Mouse (Mus musculus) limb, embryonic 12.5 days (tissue): Measurements from ENCODE around the gene Poc5. TPM values are rescaled to one million over a fixed set of nuclear protein-coding genes. Genes with fewer than 3 reads are reported as not detected.

Experiments used
- ATAC-seq: fragments of 200-750 bp; cut with Nextera tagmentation; 2 replicates; pipeline ENCODE4 v1.8.0; 2017; ENCODE audit warnings: low read depth, moderate TSS enrichment; ENCODE audit not compliant: insufficient number of reproducible peaks, insufficient read depth, low FRiP score, low TSS enrichment
- H3K27ac ChIP-seq: fragments of 300-500 bp; sonication (generic); 2 replicates; pipeline ENCODE4 v1.5.1; 2016; ENCODE audit warnings: mild to moderate bottlenecking, moderate library complexity
- H3K27me3 ChIP-seq: fragments of 300-500 bp; sonication (generic); 2 replicates; pipeline ENCODE4 v1.6.1; 2016; ENCODE audit warnings: mild to moderate bottlenecking, moderate library complexity
- H3K36me3 ChIP-seq: fragments of 300-500 bp; sonication (generic); 2 replicates; pipeline ENCODE4 v1.6.1; 2016; ENCODE audit warnings: mild to moderate bottlenecking, moderate library complexity
- H3K4me1 ChIP-seq: fragments of 300-500 bp; sonication (generic); replicated peaks from 2 replicates; pipeline ENCODE4 v1.6.1; 2016
- H3K4me2 ChIP-seq: fragments of 300-500 bp; sonication (generic); 2 replicates; pipeline ENCODE4 v1.6.1; 2016; ENCODE audit warnings: mild to moderate bottlenecking, moderate library complexity
- H3K4me3 ChIP-seq: fragments of 300-500 bp; sonication (generic); replicated peaks from 2 replicates; pipeline ENCODE4 v1.5.1; 2016; ENCODE audit warnings: mild to moderate bottlenecking
- H3K9ac ChIP-seq: fragments of 300-500 bp; sonication (generic); replicated peaks from 2 replicates; pipeline ENCODE4 v1.6.1; 2016; ENCODE audit warnings: mild to moderate bottlenecking, moderate library complexity
- H3K9me3 ChIP-seq: fragments of 300-500 bp; sonication (generic); 2 replicates; pipeline ENCODE4 v1.6.1; 2016; ENCODE audit warnings: mild to moderate bottlenecking, moderate library complexity
- WGBS: fragments of 180-500 bp; shearing (Covaris S2); methylation state at CpG from one replicate; pipeline ENCODE4 v1.1.7; 2016; 5-methylcytosine and 5-hydroxymethylcytosine counted together
- polyA plus RNA-seq: library from polyadenylated mRNA; unstranded; fragments of >200 nt; fragmentation: Nextera tagmentation; extraction: Ambion mirVana; gene quantifications from 2 replicates; pipeline ENCODE4 v1.2.1, GENCODE M21; 2016

Gene Poc5
- polyA plus RNA-seq, 1 experiment from 2014 or later: 23.6 TPM

GRCm38 (mm10) chr13:96407040-96407439 is 18.9 kb downstream of the Poc5 start:
- Histone ChIP-seq H3K27ac (no peak overlapping the region), H3K36me3 (peaks cover 78% of the 10 kb centered on the region), H3K27me3 (no peaks in the 10 kb centered on the region), H3K9ac (no peak overlapping the region), H3K4me2 (no peak overlapping the region), H3K9me3 (no peaks in the 10 kb centered on the region), H3K4me3 (no peak overlapping the region), H3K4me1 (no peaks in the 10 kb centered on the region)
- 81% methylated on average over 4 of the region's 4 CpGs for WGBS
- ATAC-seq: no peak

GRCm38 (mm10) chr13:96408786-96409185 is 20.7 kb downstream of the Poc5 start:
- no peak for ATAC-seq
- Histone ChIP-seq H3K9ac (no peak overlapping the region), H3K4me1 (no peaks in the 10 kb centered on the region), H3K27me3 (no peaks in the 10 kb centered on the region), H3K36me3 (peaks cover 75% of the 10 kb centered on the region), H3K27ac (no peak overlapping the region), H3K4me3 (no peak overlapping the region), H3K4me2 (no peak overlapping the region), H3K9me3 (no peaks in the 10 kb centered on the region)
- 98% methylated on average over 1 of the region's 1 CpGs for WGBS

- Histone ChIP-seq H3K4me2 (no peak overlapping the region), H3K27ac (no peak overlapping the region), H3K4me1 (no peaks in the 10 kb centered on the region), H3K9me3 (no peaks in the 10 kb centered on the region), H3K36me3 (peaks cover 79% of the 10 kb centered on the region), H3K9ac (no peak overlapping the region), H3K27me3 (no peaks in the 10 kb centered on the region), H3K4me3 (no peak overlapping the region)
- 89% methylated on average over 6 of the region's 6 CpGs for WGBS
- no peak for ATAC-seq
Measured at GRCm38 (mm10) chr13:96414384-96414783, 26.3 kb downstream of the Poc5 start.

- no peak overlapping the region for H3K27ac ChIP-seq
- H3K27me3 ChIP-seq: no peaks in the 10 kb centered on the region
- no peak overlapping the region for H3K4me3 ChIP-seq
- H3K4me2 ChIP-seq: no peak overlapping the region
- no peaks in the 10 kb centered on the region for H3K4me1 ChIP-seq
- peaks cover 62% of the 10 kb centered on the region for H3K36me3 ChIP-seq
- ATAC-seq: no peak
- 95% methylated on average over 8 of the region's 8 CpGs for WGBS
- H3K9ac ChIP-seq: no peak overlapping the region
- no peaks in the 10 kb centered on the region for H3K9me3 ChIP-seq
Measured at GRCm38 (mm10) chr13:96416380-96416779, 28.3 kb downstream of the Poc5 start.

- no peaks in the 10 kb centered on the region for H3K9me3 ChIP-seq
- no peak overlapping the region for H3K4me3 ChIP-seq
- H3K27me3 ChIP-seq: no peaks in the 10 kb centered on the region
- H3K4me2 ChIP-seq: no peak overlapping the region
- no peak for ATAC-seq
- 89% methylated on average over 5 of the region's 5 CpGs for WGBS
- no peak overlapping the region for H3K9ac ChIP-seq
- H3K4me1 ChIP-seq: no peaks in the 10 kb centered on the region
- H3K27ac ChIP-seq: no peak overlapping the region
- H3K36me3 ChIP-seq: peaks cover 56% of the 10 kb centered on the region
Measured at GRCm38 (mm10) chr13:96417261-96417813, 29.2 kb downstream of the Poc5 start.

GRCm38 (mm10) chr13:96418487-96418886 is 30.4 kb downstream of the Poc5 start:
- H3K4me2 ChIP-seq: no peak overlapping the region
- H3K27me3 ChIP-seq: no peaks in the 10 kb centered on the region
- no peak for ATAC-seq
- WGBS: 94% methylated on average over 4 of the region's 4 CpGs
- H3K27ac ChIP-seq: no peak overlapping the region
- no peak overlapping the region for H3K4me3 ChIP-seq
- no peaks in the 10 kb centered on the region for H3K4me1 ChIP-seq
- no peaks in the 10 kb centered on the region for H3K9me3 ChIP-seq
- peaks cover 51% of the 10 kb centered on the region for H3K36me3 ChIP-seq
- H3K9ac ChIP-seq: no peak overlapping the region

GRCm38 (mm10) chr13:96421230-96421629 is 33.1 kb downstream of the Poc5 start:
- Histone ChIP-seq H3K9ac (no peak overlapping the region), H3K4me3 (no peak overlapping the region), H3K36me3 (peaks cover 24% of the 10 kb centered on the region), H3K4me1 (no peaks in the 10 kb centered on the region), H3K27ac (no peak overlapping the region), H3K9me3 (no peaks in the 10 kb centered on the region), H3K4me2 (no peak overlapping the region), H3K27me3 (no peaks in the 10 kb centered on the region)
- no peak for ATAC-seq

- Histone ChIP-seq H3K27ac (no peak overlapping the region), H3K36me3 (no peaks in the 10 kb centered on the region), H3K9me3 (no peaks in the 10 kb centered on the region), H3K9ac (no peak overlapping the region), H3K4me1 (no peaks in the 10 kb centered on the region; the same call in 1 of the 2 replicates), H3K4me3 (no peak overlapping the region), H3K4me2 (no peak overlapping the region), H3K27me3 (no peaks in the 10 kb centered on the region)
- no peak for ATAC-seq
- WGBS: 86% methylated on average over 12 of the region's 12 CpGs
Measured at GRCm38 (mm10) chr13:96424496-96425274, 36.6 kb downstream of the Poc5 start.

GRCm38 (mm10) chr13:96426044-96426443 is 38.0 kb downstream of the Poc5 start:
- H3K9me3 ChIP-seq: no peaks in the 10 kb centered on the region
- no peak overlapping the region for H3K4me2 ChIP-seq
- WGBS: 34% methylated on average over 3 of the region's 3 CpGs
- H3K36me3 ChIP-seq: no peaks in the 10 kb centered on the region
- H3K27me3 ChIP-seq: no peaks in the 10 kb centered on the region
- H3K9ac ChIP-seq: no peak overlapping the region
- ATAC-seq: no peak
- no peaks in the 10 kb centered on the region; the same call in 1 of the 2 replicates for H3K4me1 ChIP-seq
- no peak overlapping the region for H3K27ac ChIP-seq
- no peak overlapping the region for H3K4me3 ChIP-seq

GRCm38 (mm10) chr13:96428531-96428930 is 40.4 kb downstream of the Poc5 start:
- no peak overlapping the region for H3K9ac ChIP-seq
- no peak overlapping the region for H3K27ac ChIP-seq
- no peak overlapping the region for H3K4me3 ChIP-seq
- no peaks in the 10 kb centered on the region for H3K9me3 ChIP-seq
- ATAC-seq: no peak
- WGBS: 82% methylated on average over 5 of the region's 5 CpGs
- no peaks in the 10 kb centered on the region for H3K36me3 ChIP-seq
- H3K27me3 ChIP-seq: no peaks in the 10 kb centered on the region
- H3K4me1 ChIP-seq: no peaks in the 10 kb centered on the region; the same call in 1 of the 2 replicates
- no peak overlapping the region for H3K4me2 ChIP-seq

- no peaks in the 10 kb centered on the region for H3K36me3 ChIP-seq
- WGBS: 40% methylated on average over 12 of the region's 12 CpGs
- no peaks in the 10 kb centered on the region for H3K9me3 ChIP-seq
- no peaks in the 10 kb centered on the region for H3K27me3 ChIP-seq
- ATAC-seq: 0 out of 2 replicates have a peak, but pooled peaks have one; percentile 49
- H3K9ac ChIP-seq: no peak overlapping the region
- peaks cover 13% of the 10 kb centered on the region for H3K4me1 ChIP-seq
- H3K27ac ChIP-seq: no peak overlapping the region
- H3K4me2 ChIP-seq: no peak overlapping the region
- H3K4me3 ChIP-seq: no peak overlapping the region
Measured at GRCm38 (mm10) chr13:96431595-96432156, 43.6 kb downstream of the Poc5 start.
